ENCODE assay signal across 8 mouse cellular contexts in genomic region chr7:81858236-81858635, GRCm38 (mm10). TPM values are rescaled to one million over a fixed set of nuclear protein-coding genes. Genes with fewer than 3 reads are reported as not detected.
DNase-seq lines count a peak whose midpoint lies in the region; ATAC-seq and TF ChIP-seq lines count a peak whose summit lies in the region.

No protein-coding gene starts in this region.

- H3K9ac ChIP-seq in kidney, postnatal 0 days (ENCODE audit: low read depth, low read length): no peak overlapping the region
- H3K9ac ChIP-seq in embryonic facial prominence, embryonic 11.5 days (replicated peaks; ENCODE audit: low read length): no peak overlapping the region
- H3K9ac ChIP-seq in intestine, embryonic 16.5 days (ENCODE audit: low read depth, low read length): peak overlapping the region; percentile 71; the same call in 1 of the 2 replicates
- no peak overlapping the region for H3K9ac ChIP-seq in neural tube, embryonic 14.5 days (replicated peaks; ENCODE audit: low read depth, low read length)

- H3K27ac ChIP-seq in kidney, postnatal 0 days: no peak overlapping the region
- H3K27ac ChIP-seq in embryonic facial prominence, embryonic 11.5 days (replicated peaks; ENCODE audit: low read depth, low read length): no peak overlapping the region
- H3K27ac ChIP-seq in intestine, embryonic 16.5 days (ENCODE audit: low read length): no peak overlapping the region
- H3K27ac ChIP-seq in neural tube, embryonic 14.5 days (ENCODE audit: low read depth, low read length): no peak overlapping the region

- H3K4me1 ChIP-seq in kidney, postnatal 0 days (replicated peaks; ENCODE audit: insufficient read depth, low read length): peaks cover 6% of the 10 kb centered on the region; the same call in 1 of the 2 replicates
- no peaks in the 10 kb centered on the region; the same call in 1 of the 2 replicates for H3K4me1 ChIP-seq in embryonic facial prominence, embryonic 11.5 days (ENCODE audit: control insufficient read depth, insufficient read depth, low read length)
- no peaks in the 10 kb centered on the region; the same call in 1 of the 2 replicates for H3K4me1 ChIP-seq in intestine, embryonic 16.5 days (ENCODE audit: control insufficient read depth, insufficient read depth, low read length)
- H3K4me1 ChIP-seq in neural tube, embryonic 14.5 days (ENCODE audit: control insufficient read depth, insufficient read depth, low read length): peaks cover 5% of the 10 kb centered on the region; the same call in 1 of the 2 replicates

- H3K4me2 ChIP-seq in kidney, postnatal 0 days (ENCODE audit: low read length): peak overlapping the region; percentile 98
- no peak overlapping the region for H3K4me2 ChIP-seq in embryonic facial prominence, embryonic 11.5 days (ENCODE audit: low read depth, low read length)
- H3K4me2 ChIP-seq in intestine, embryonic 16.5 days (ENCODE audit: low read depth, low read length): peak overlapping the region; percentile 94
- H3K4me2 ChIP-seq in neural tube, embryonic 14.5 days (ENCODE audit: low read depth, low read length): peak overlapping the region; percentile 99

- H3K27me3 ChIP-seq in kidney, postnatal 0 days (ENCODE audit: insufficient read depth, low read length): no peaks in the 10 kb centered on the region
- peaks cover 8% of the 10 kb centered on the region for H3K27me3 ChIP-seq in embryonic facial prominence, embryonic 11.5 days (ENCODE audit: control insufficient read depth, insufficient read depth, low read length)
- peaks cover 25% of the 10 kb centered on the region for H3K27me3 ChIP-seq in intestine, embryonic 16.5 days (replicated peaks; ENCODE audit: control insufficient read depth, insufficient read depth, low read length)
- H3K27me3 ChIP-seq in neural tube, embryonic 14.5 days (ENCODE audit: control insufficient read depth, insufficient read depth, low read length): no peaks in the 10 kb centered on the region

- H3K4me3 ChIP-seq in kidney, postnatal 0 days (replicated peaks; ENCODE audit: low read depth, low read length): no peak overlapping the region
- no peak overlapping the region for H3K4me3 ChIP-seq in embryonic facial prominence, embryonic 11.5 days (ENCODE audit: low read depth, low read length)
- H3K4me3 ChIP-seq in intestine, embryonic 16.5 days (ENCODE audit: low read length): no peak overlapping the region
- no peak overlapping the region; the same call in 1 of the 2 replicates for H3K4me3 ChIP-seq in neural tube, embryonic 14.5 days (ENCODE audit: low read depth, low read length)

- ATAC-seq in kidney, postnatal 0 days (replicated peaks; ENCODE audit: low FRiP score, low read depth): no peak
- ATAC-seq in embryonic facial prominence, embryonic 11.5 days (replicated peaks; ENCODE audit: insufficient number of reproducible peaks, low FRiP score, low TSS enrichment, low read depth): no peak
- ATAC-seq in intestine, embryonic 16.5 days: no peak
- ATAC-seq in neural tube, embryonic 14.5 days (ENCODE audit: low read depth): no peak

- H3K9me3 ChIP-seq in kidney, postnatal 0 days (replicated peaks; ENCODE audit: low read length): no peaks in the 10 kb centered on the region
- no peaks in the 10 kb centered on the region for H3K9me3 ChIP-seq in embryonic facial prominence, embryonic 11.5 days (replicated peaks; ENCODE audit: control insufficient read depth, low read length)
- no peaks in the 10 kb centered on the region for H3K9me3 ChIP-seq in intestine, embryonic 16.5 days (ENCODE audit: control insufficient read depth, low read length)
- no peaks in the 10 kb centered on the region for H3K9me3 ChIP-seq in neural tube, embryonic 14.5 days (ENCODE audit: control insufficient read depth, low read length)

- TF ChIP-seq CTCF in kidney, postnatal 0 days (IDR thresholded peaks at IDR 0.05; ENCODE audit: low read depth): no peak

- H3K36me3 ChIP-seq in kidney, postnatal 0 days (ENCODE audit: insufficient read depth, low read length): no peaks in the 10 kb centered on the region
- no peaks in the 10 kb centered on the region for H3K36me3 ChIP-seq in embryonic facial prominence, embryonic 11.5 days (replicated peaks; ENCODE audit: control insufficient read depth, insufficient read depth, low read depth, low read length)
- H3K36me3 ChIP-seq in intestine, embryonic 16.5 days (ENCODE audit: control insufficient read depth, insufficient read depth, low read length): no peaks in the 10 kb centered on the region
- no peaks in the 10 kb centered on the region for H3K36me3 ChIP-seq in neural tube, embryonic 14.5 days (ENCODE audit: control insufficient read depth, insufficient read depth, low read length)

- no peak for DNase-seq in kidney, postnatal 0 days (ENCODE audit: low spot score)
- no peak for DNase-seq in kidney, adult 11 months
- DNase-seq in embryonic facial prominence, embryonic 11.5 days (ENCODE audit: low spot score): peak; percentile 11
- DNase-seq in thymus, postnatal 14 days: no peak
- DNase-seq in cerebellum, postnatal 10 days: no peak
- DNase-seq in layer of hippocampus, adult 8-10 months (ENCODE audit: low spot score in 2 of 2): no peak

- 7% methylated on average over 9 of the region's 9 CpGs for WGBS in kidney, postnatal 0 days
- WGBS in embryonic facial prominence, embryonic 11.5 days: 4% methylated on average over 9 of the region's 9 CpGs
- 24% methylated on average over 9 of the region's 9 CpGs for WGBS in intestine, embryonic 16.5 days
- WGBS in neural tube, embryonic 14.5 days: 7% methylated on average over 9 of the region's 9 CpGs

RNA-seq across cellular contexts. Expression of gene Tm6sf1, which starts 0.6 kb away (rescaled TPM):
- 10.4 TPM in 2 replicates for polyA plus RNA-seq in kidney, postnatal 0 days (2015; fragmentation: Nextera tagmentation; extraction: Ambion mirVana)
- 11.2 and 13.5 TPM in 2 replicates for polyA plus RNA-seq in embryonic facial prominence, embryonic 11.5 days (2014; fragmentation: Nextera tagmentation; extraction: Ambion mirVana)
- polyA plus RNA-seq in intestine, embryonic 16.5 days (2015; fragmentation: Nextera tagmentation; extraction: Ambion mirVana): 18.0 TPM in 2 replicates
- 12.4 and 12.5 TPM in 2 replicates for polyA plus RNA-seq in neural tube, embryonic 14.5 days (2014; fragmentation: Nextera tagmentation; extraction: Ambion mirVana)
- 10 to 100 TPM; 16.0 to 21.7 (median 16.8) TPM for total RNA-seq in layer of hippocampus, adult 8-10 months (2022)

RNA-seq across cellular contexts. Expression of gene Gm10160, which starts 2.6 kb away (rescaled TPM):
- not detected in 2 replicates for polyA plus RNA-seq in kidney, postnatal 0 days (2015; fragmentation: Nextera tagmentation; extraction: Ambion mirVana)
- polyA plus RNA-seq in embryonic facial prominence, embryonic 11.5 days (2014; fragmentation: Nextera tagmentation; extraction: Ambion mirVana): not detected in 2 replicates
- not detected in 2 replicates for polyA plus RNA-seq in intestine, embryonic 16.5 days (2015; fragmentation: Nextera tagmentation; extraction: Ambion mirVana)
- polyA plus RNA-seq in neural tube, embryonic 14.5 days (2014; fragmentation: Nextera tagmentation; extraction: Ambion mirVana): not detected in 2 replicates
- total RNA-seq in layer of hippocampus, adult 8-10 months (2022): not detected

RNA-seq across cellular contexts. Expression of gene Btbd1, which starts 29.0 kb away (rescaled TPM):
- 71.1 and 76.5 TPM in 2 replicates for polyA plus RNA-seq in kidney, postnatal 0 days (2015; fragmentation: Nextera tagmentation; extraction: Ambion mirVana)
- polyA plus RNA-seq in embryonic facial prominence, embryonic 11.5 days (2014; fragmentation: Nextera tagmentation; extraction: Ambion mirVana): 80.8 and 92.4 TPM in 2 replicates
- 23.0 and 44.7 TPM in 2 replicates for polyA plus RNA-seq in intestine, embryonic 16.5 days (2015; fragmentation: Nextera tagmentation; extraction: Ambion mirVana)
- polyA plus RNA-seq in neural tube, embryonic 14.5 days (2014; fragmentation: Nextera tagmentation; extraction: Ambion mirVana): 137 and 144 TPM in 2 replicates
- total RNA-seq in layer of hippocampus, adult 8-10 months (2022): 100 to 1,000 TPM in 3 of 4 experiments, 10 to 100 TPM in 1; 97.8 to 114 (median 106) TPM
